Mouse (Mus musculus) midbrain, embryonic 10.5 days (tissue): ENCODE measurements around the gene Ankrd54. TPM values are rescaled to one million over a fixed set of nuclear protein-coding genes. Genes with fewer than 3 reads are reported as not detected.

Experiments used
- DNase-seq: peaks from one replicate; pipeline ENCODE4 v3.0.0-alpha.2; 2017; ENCODE audit warnings: low spot score
- H3K27ac ChIP-seq: fragments of 300-500 bp; sonication (generic); replicated peaks from 2 replicates; pipeline ENCODE4 v1.5.1; 2016; ENCODE audit warnings: mild to moderate bottlenecking
- H3K27me3 ChIP-seq: fragments of 300-500 bp; sonication (generic); 2 replicates; pipeline ENCODE4 v1.6.1; 2016; ENCODE audit warnings: low read depth, mild to moderate bottlenecking; ENCODE audit not compliant: poor library complexity, severe bottlenecking
- H3K36me3 ChIP-seq: fragments of 300-500 bp; sonication (generic); 2 replicates; pipeline ENCODE4 v1.6.1; 2016; ENCODE audit warnings: mild to moderate bottlenecking, moderate library complexity
- H3K4me1 ChIP-seq: fragments of 300-500 bp; sonication (generic); 2 replicates; pipeline ENCODE4 v1.6.1; 2016
- H3K4me3 ChIP-seq: fragments of 300-500 bp; sonication (generic); 2 replicates; pipeline ENCODE4 v1.5.1; 2016; ENCODE audit warnings: mild to moderate bottlenecking, moderate library complexity
- H3K9me3 ChIP-seq: fragments of 300-500 bp; sonication (generic); replicated peaks from 2 replicates; pipeline ENCODE4 v1.6.1; 2016; ENCODE audit warnings: mild to moderate bottlenecking
- WGBS: fragments of 180-500 bp; shearing (Covaris S2); methylation state at CpG from one replicate; pipeline ENCODE4 v1.1.7; 2016; 5-methylcytosine and 5-hydroxymethylcytosine counted together
- polyA plus RNA-seq: library from polyadenylated mRNA; unstranded; fragments of >200 nt; fragmentation: Nextera tagmentation; extraction: Ambion mirVana; gene quantifications from 2 replicates; pipeline ENCODE4 v1.2.1, GENCODE M21; 2016

Gene Ankrd54
- polyA plus RNA-seq, 1 experiment from 2014 or later: 65.1 TPM

DNA sequence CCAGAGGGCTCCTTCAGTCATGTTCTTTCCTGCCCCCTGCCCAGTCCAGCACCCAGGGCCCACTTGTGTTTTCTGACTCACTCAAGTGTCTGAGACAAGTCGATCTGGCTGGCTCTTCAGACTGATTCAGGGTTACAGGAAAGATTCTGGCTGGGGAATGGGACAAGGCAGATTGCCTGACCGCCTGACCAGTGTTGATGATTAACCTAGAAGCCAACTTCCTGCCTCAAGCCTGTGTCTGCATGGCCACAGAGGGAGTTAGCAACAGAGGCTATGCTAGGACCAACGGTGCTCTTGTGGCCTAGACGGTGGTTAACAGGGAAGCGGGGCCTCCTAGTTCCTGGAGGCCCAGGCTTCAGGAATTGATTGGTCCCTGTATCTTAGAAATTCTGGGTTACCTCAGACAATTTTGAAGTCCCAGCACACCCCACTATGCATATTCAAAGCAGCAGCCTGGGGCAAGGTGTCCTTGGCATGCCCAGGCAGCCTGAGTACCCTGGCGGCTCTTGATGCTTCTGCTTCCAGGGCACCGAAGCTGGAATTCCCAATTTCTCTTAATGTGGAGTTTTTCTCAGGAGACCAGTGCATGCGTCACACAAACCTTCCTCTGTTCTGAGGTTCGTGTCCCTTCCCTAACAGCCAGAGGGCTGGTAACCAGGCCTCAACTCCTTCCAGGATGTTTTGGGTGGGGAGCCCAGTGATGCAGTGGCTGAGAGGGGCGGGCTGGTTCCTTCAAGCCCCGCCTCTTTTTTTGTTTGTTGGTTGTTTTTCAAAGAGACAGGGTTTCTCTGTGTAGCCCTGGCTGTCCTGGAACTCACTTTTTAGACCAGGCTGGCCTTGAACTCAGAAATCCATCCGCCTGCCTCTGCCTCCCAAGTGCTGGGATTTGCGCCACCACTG lies 11.0 kb downstream of the Ankrd54 start:
- H3K36me3 ChIP-seq: peaks cover 54% of the 10 kb centered on the region
- 84% methylated on average over 13 of the region's 13 CpGs for WGBS
- peaks cover 10% of the 10 kb centered on the region for H3K4me1 ChIP-seq
- H3K27me3 ChIP-seq: 0 out of 2 replicates have a peak, but pooled peaks cover 6% of the 10 kb centered on the region
- no peaks in the 10 kb centered on the region for H3K9me3 ChIP-seq
- no peak for DNase-seq
- H3K4me3 ChIP-seq: no peak overlapping the region
- H3K27ac ChIP-seq: no peak overlapping the region

- H3K27me3 ChIP-seq: 0 out of 2 replicates have a peak, but pooled peaks cover 6% of the 10 kb centered on the region
- H3K36me3 ChIP-seq: peaks cover 47% of the 10 kb centered on the region
- no peak overlapping the region for H3K27ac ChIP-seq
- peaks cover 10% of the 10 kb centered on the region for H3K4me1 ChIP-seq
- 85% methylated on average over 2 of the region's 2 CpGs for WGBS
- no peaks in the 10 kb centered on the region for H3K9me3 ChIP-seq
- DNase-seq: no peak
- H3K4me3 ChIP-seq: no peak overlapping the region
These were observed 11.7 kb downstream of the Ankrd54 start for GRCm38 (mm10) chr15:79050964-79051363.

- DNase-seq: no peak
- WGBS: 78% methylated on average over 9 of the region's 9 CpGs
- H3K9me3 ChIP-seq: no peaks in the 10 kb centered on the region
- H3K36me3 ChIP-seq: peaks cover 40% of the 10 kb centered on the region
- peaks cover 10% of the 10 kb centered on the region for H3K27me3 ChIP-seq
- peaks cover 13% of the 10 kb centered on the region for H3K4me1 ChIP-seq
- H3K27ac ChIP-seq: no peak overlapping the region; the same call in 1 of the 2 replicates
- no peak overlapping the region for H3K4me3 ChIP-seq
These were observed 12.4 kb downstream of the Ankrd54 start for GRCm38 (mm10) chr15:79050160-79050845.

GRCm38 (mm10) chr15:79048186-79048585 lies 14.5 kb downstream of the Ankrd54 start:
- Histone ChIP-seq H3K4me1 (peaks cover 25% of the 10 kb centered on the region), H3K27me3 (peaks cover 31% of the 10 kb centered on the region)

GRCm38 (mm10) chr15:79044837-79045236 lies 17.9 kb downstream of the Ankrd54 start:
- peak; percentile 40 for DNase-seq
- Histone ChIP-seq H3K9me3 (no peaks in the 10 kb centered on the region), H3K27ac (no peak overlapping the region), H3K4me3 (peak overlapping the region; percentile 2; the same call in 1 of the 2 replicates), H3K27me3 (peaks cover 65% of the 10 kb centered on the region), H3K4me1 (peaks cover 40% of the 10 kb centered on the region), H3K36me3 (no peaks in the 10 kb centered on the region)
- 24% methylated on average over 4 of the region's 4 CpGs for WGBS

More at GRCm38 (mm10) chr15:79048186-79048585, 14.5 kb downstream of the Ankrd54 start:
- Histone ChIP-seq H3K9me3 (no peaks in the 10 kb centered on the region), H3K27ac (no peak overlapping the region), H3K4me3 (no peak overlapping the region), H3K36me3 (peaks cover 19% of the 10 kb centered on the region)
- WGBS: 72% methylated on average over 4 of the region's 4 CpGs
- DNase-seq: no peak

DNA sequence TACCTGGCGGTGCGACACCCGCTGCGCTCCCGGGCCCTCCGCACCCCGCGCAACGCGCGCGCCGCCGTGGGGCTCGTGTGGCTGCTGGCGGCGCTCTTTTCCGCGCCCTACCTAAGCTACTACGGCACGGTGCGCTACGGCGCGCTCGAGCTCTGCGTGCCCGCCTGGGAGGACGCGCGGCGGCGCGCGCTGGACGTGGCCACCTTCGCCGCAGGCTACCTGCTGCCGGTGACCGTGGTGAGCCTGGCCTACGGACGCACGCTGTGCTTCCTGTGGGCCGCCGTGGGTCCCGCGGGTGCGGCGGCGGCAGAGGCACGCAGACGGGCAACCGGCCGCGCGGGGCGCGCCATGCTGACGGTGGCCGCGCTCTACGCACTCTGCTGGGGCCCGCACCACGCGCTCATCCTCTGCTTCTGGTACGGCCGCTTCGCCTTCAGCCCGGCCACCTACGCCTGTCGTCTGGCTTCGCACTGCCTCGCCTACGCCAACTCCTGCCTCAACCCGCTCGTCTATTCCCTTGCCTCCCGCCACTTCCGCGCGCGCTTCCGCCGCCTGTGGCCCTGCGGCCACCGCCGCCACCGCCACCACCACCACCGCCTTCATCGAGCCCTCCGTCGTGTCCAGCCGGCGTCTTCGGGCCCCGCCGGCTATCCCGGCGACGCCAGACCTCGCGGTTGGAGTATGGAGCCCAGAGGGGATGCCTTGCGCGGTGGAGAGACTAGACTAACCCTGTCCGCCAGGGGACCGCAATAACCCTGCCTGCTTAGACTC lies 19.8 kb downstream of the Ankrd54 start:
- H3K4me3 ChIP-seq: peak overlapping the region; percentile 58
- WGBS: 1% methylated on average over 105 of the region's 105 CpGs
- no peaks in the 10 kb centered on the region for H3K9me3 ChIP-seq
- peaks cover 79% of the 10 kb centered on the region for H3K27me3 ChIP-seq
- peaks cover 55% of the 10 kb centered on the region for H3K4me1 ChIP-seq
- peak overlapping the region; percentile 64 for H3K27ac ChIP-seq
- no peaks in the 10 kb centered on the region for H3K36me3 ChIP-seq
- DNase-seq: peak; percentile 55

DNA sequence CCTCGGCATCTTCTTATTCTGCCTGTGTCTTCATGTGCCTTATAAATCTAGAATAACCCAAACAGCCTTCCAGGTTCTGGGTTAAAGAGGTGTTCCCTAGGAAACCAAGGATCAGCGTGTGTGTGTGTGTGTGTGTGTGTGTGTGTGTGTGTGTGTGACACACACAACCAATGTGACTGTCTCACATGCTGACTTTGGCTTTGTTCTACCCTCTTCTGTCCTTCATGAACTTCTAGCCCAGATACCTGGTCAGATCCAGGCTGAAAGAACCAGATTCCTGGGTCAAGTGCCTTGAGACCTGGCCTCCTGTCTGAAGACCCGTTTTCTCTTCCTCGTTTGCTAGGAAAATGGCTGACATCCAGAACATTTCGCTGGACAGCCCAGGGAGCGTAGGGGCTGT lies 21.1 kb downstream of the Ankrd54 start, which contains the start of gene Galr3:
Gene Galr3, plus strand, starts transcription at position 301 of the 400 bp plus-strand sequence.
- no peaks in the 10 kb centered on the region for H3K9me3 ChIP-seq
- peaks cover 57% of the 10 kb centered on the region for H3K4me1 ChIP-seq
- peaks cover 10% of the 10 kb centered on the region for H3K36me3 ChIP-seq
- WGBS: 88% methylated on average over 6 of the region's 6 CpGs
- peaks cover 76% of the 10 kb centered on the region for H3K27me3 ChIP-seq
- DNase-seq: no peak
- peak within 1 kb of the TSS; percentile 64; the same call in 1 of the 2 replicates for H3K27ac ChIP-seq
- peak within 1 kb of the TSS; percentile 58 for H3K4me3 ChIP-seq

- peaks cover 56% of the 10 kb centered on the region for H3K4me1 ChIP-seq
- H3K36me3 ChIP-seq: peaks cover 18% of the 10 kb centered on the region
- peak overlapping the region; percentile 41 for H3K4me3 ChIP-seq
- 24% methylated on average over 24 of the region's 24 CpGs for WGBS
- H3K27ac ChIP-seq: no peak overlapping the region; the same call in 1 of the 2 replicates
- H3K27me3 ChIP-seq: peaks cover 75% of the 10 kb centered on the region
- no peaks in the 10 kb centered on the region for H3K9me3 ChIP-seq
- no peak for DNase-seq
These were observed 21.9 kb downstream of the Ankrd54 start for GRCm38 (mm10) chr15:79040501-79041416.

DNA sequence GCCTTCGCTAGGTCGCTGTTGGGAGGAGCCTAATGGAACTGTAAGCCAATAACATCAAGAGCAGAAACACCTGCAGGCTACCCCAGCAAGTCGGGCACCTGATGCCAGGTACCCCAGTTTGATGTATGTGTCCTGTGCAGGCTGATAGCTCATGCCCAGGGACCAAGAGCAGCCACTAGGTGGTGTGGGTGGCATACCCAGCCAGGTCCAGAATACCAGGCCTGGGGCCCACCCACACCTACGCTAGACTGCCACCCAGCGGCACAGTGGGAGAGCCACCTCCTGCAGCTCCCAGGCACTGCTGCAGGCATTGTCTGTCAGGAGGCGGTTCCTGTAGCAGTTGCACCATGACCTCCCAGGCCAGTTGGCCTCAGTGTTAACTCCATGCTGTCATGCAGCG lies 23.8 kb downstream of the Ankrd54 start:
- WGBS: 20% methylated on average over 7 of the region's 7 CpGs
- 0 out of 2 replicates have a peak overlapping the region, but pooled peaks have one; percentile 42 for H3K27ac ChIP-seq
- H3K27me3 ChIP-seq: peaks cover 57% of the 10 kb centered on the region

DNA sequence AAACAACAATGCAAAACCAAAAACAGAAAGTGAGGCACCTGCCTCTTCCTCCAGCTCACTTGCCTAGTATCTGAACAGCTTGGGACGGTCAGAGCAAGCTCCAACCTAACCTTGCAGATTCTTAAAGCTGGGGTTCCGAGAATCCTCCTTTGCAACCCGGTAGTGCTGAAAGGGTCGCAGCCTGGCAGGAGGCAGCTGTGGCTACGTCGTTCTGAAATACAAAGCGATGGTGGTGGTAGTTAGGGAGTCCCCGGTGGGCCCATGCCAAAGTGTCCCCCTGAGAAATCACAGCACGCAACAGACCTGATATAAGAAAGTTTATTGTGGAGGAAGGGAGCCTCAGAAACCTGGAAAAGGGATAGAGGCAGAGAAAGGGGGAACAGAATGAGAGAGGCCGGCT lies 24.4 kb downstream of the Ankrd54 start:
- peaks cover 52% of the 10 kb centered on the region for H3K27me3 ChIP-seq
- no peak overlapping the region for H3K4me3 ChIP-seq
- H3K27ac ChIP-seq: no peak overlapping the region
- no peaks in the 10 kb centered on the region for H3K9me3 ChIP-seq
- DNase-seq: no peak
- WGBS: 71% methylated on average over 10 of the region's 10 CpGs
- peaks cover 44% of the 10 kb centered on the region for H3K4me1 ChIP-seq
- H3K36me3 ChIP-seq: peaks cover 24% of the 10 kb centered on the region

More for the DNA sequence above, 23.8 kb downstream of the Ankrd54 start:
- DNase-seq: peak; percentile 69
- Histone ChIP-seq H3K9me3 (no peaks in the 10 kb centered on the region), H3K4me1 (peaks cover 48% of the 10 kb centered on the region), H3K4me3 (no peak overlapping the region), H3K36me3 (peaks cover 24% of the 10 kb centered on the region)

GRCm38 (mm10) chr15:79037913-79038328 lies 24.8 kb downstream of the Ankrd54 start:
- Histone ChIP-seq H3K9me3 (no peaks in the 10 kb centered on the region), H3K36me3 (peaks cover 24% of the 10 kb centered on the region), H3K27ac (no peak overlapping the region), H3K4me1 (peaks cover 40% of the 10 kb centered on the region), H3K4me3 (no peak overlapping the region), H3K27me3 (peaks cover 48% of the 10 kb centered on the region)
- WGBS: 16% methylated on average over 14 of the region's 14 CpGs
- DNase-seq: peak; percentile 81
